Mouse (Mus musculus) lung, postnatal 14 days (tissue): ENCODE results near the gene Gm5168.
"Not testable (repeated sequence)": the region's sequence is repeated elsewhere in the genome, so short reads cannot be mapped to it uniquely, and the experiment has no call there.

ENCODE experiments used
- DNase-seq: peaks from one replicate; pipeline ENCODE4 v3.0.0; 2021

The Gm5168 gene

GRCm38 (mm10) chrX:26050941-26051340 is at the start of gene Gm5168:
Gene Gm5168 (minus strand): TSS chrX:26051041.
- DNase-seq: not testable (repeated sequence)
